Mouse (Mus musculus) liver, embryonic 16.5 days (tissue): ENCODE results near the gene Ldlr. TPM values are rescaled to one million over a fixed set of nuclear protein-coding genes. Genes with fewer than 3 reads are reported as not detected.

Experiments
- ATAC-seq: fragments of 200-750 bp; cut with Nextera tagmentation; 2 replicates; pipeline ENCODE4 v1.8.0; 2017; ENCODE audit warnings: low read depth, mild to moderate bottlenecking, moderate number of reproducible peaks, moderate library complexity
- H3K27ac ChIP-seq: fragments of 300-500 bp; sonication (generic); 2 replicates; pipeline ENCODE4 v1.5.1; 2014; ENCODE audit warnings: mild to moderate bottlenecking, low read length
- H3K27me3 ChIP-seq: fragments of 300-500 bp; sonication (generic); 2 replicates; pipeline ENCODE4 v1.6.1; 2014; ENCODE audit warnings: low read depth, low read length, mixed read lengths; ENCODE audit not compliant: control insufficient read depth, insufficient read depth
- H3K36me3 ChIP-seq: fragments of 300-500 bp; sonication (generic); 2 replicates; pipeline ENCODE4 v1.6.1; 2014; ENCODE audit warnings: mild to moderate bottlenecking; ENCODE audit not compliant: control insufficient read depth, insufficient read depth
- H3K4me1 ChIP-seq: fragments of 300-500 bp; sonication (generic); 2 replicates; pipeline ENCODE4 v1.6.1; 2014; ENCODE audit warnings: low read depth, low read length, mixed read lengths; ENCODE audit not compliant: control insufficient read depth
- H3K4me2 ChIP-seq: fragments of 300-500 bp; sonication (generic); 2 replicates; pipeline ENCODE4 v1.6.1; 2014; ENCODE audit warnings: low read depth, low read length, mixed read lengths
- H3K4me3 ChIP-seq: fragments of 300-500 bp; sonication (generic); 2 replicates; pipeline ENCODE4 v1.5.1; 2014; ENCODE audit warnings: low read depth, mild to moderate bottlenecking, low read length
- H3K9ac ChIP-seq: fragments of 300-500 bp; sonication (generic); 2 replicates; pipeline ENCODE4 v1.6.1; 2014; ENCODE audit warnings: low read depth, low read length
- H3K9me3 ChIP-seq: fragments of 300-500 bp; sonication (generic); replicated peaks from 2 replicates; pipeline ENCODE4 v1.6.1; 2016; ENCODE audit warnings: low read length; ENCODE audit not compliant: control insufficient read depth
- WGBS: fragments of 180-500 bp; shearing (Covaris S2); extraction: QIAGEN DNeasy Blood & Tissue Kit; methylation state at CpG from one replicate; pipeline ENCODE4 v1.1.7; 2014; ENCODE audit not compliant: insufficient replicate concordance; 5-methylcytosine and 5-hydroxymethylcytosine counted together
- polyA plus RNA-seq: library from polyadenylated mRNA; unstranded; fragments of >200 nt; fragmentation: Nextera tagmentation; extraction: Ambion mirVana; gene quantifications from 2 replicates; pipeline ENCODE4 v1.2.1, GENCODE M21; 2015

The Ldlr gene
- polyA plus RNA-seq, 1 experiment from 2014 or later: 29.3 TPM

DNA sequence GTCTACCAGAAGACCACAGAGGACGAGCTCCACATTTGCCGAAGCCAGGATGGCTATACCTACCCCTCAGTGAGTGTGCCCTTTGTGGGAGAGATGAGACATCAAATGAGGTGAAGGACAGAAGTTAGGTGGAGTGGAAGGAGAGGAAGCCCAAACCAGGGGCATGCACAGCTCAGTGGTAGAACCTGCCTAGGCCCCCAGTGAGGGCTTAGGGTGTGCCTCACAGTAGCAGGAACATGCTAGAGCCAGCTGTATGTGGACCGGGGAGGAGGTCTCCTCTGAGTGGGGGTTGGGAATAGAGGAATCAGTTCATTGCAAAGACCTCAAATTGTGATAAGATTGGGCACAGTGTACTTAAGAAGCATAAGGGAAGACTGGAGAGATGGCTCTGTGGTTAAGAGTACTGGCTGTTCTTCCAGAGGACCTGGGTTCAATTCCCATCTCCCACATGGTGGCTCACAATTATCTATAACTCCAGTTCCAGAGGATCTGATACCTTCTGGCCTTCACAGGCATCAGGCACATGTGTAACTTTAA, 24.0 kb downstream of the Ldlr start:
- Histone ChIP-seq H3K4me1 (no peaks in the 10 kb centered on the region), H3K4me2 (no peak overlapping the region), H3K9ac (no peak overlapping the region), H3K36me3 (peaks cover 21% of the 10 kb centered on the region), H3K4me3 (no peak overlapping the region), H3K27me3 (no peaks in the 10 kb centered on the region), H3K9me3 (no peaks in the 10 kb centered on the region), H3K27ac (no peak overlapping the region)
- ATAC-seq: no peak
- 73% methylated on average over 3 of the region's 3 CpGs for WGBS

DNA sequence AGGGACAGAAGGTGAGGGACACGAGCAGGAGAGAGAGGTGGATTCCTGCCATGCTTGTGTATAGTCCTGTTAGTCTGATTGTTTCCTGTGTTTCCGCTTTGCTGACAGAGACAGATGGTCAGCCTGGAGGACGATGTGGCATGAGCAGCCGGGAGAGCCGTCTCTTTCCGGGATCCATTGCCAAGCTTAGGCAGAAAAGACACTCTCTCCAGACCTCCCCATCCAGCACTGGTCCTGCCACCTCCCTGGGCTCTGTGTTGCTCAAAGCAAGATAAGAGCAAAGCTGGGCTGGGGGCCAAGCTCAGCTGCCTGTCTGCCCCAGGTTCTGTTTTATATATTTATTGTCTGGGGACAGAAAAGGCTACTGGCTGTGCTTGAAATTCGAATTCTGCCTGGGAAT, 24.8 kb downstream of the Ldlr start:
- ATAC-seq: peak; percentile 28; the same call in 1 of the 2 replicates
- no peak overlapping the region for H3K27ac ChIP-seq
- no peak overlapping the region for H3K4me2 ChIP-seq
- H3K4me1 ChIP-seq: no peaks in the 10 kb centered on the region
- no peaks in the 10 kb centered on the region for H3K9me3 ChIP-seq
- no peak overlapping the region for H3K9ac ChIP-seq
- 67% methylated on average over 7 of the region's 7 CpGs for WGBS
- H3K4me3 ChIP-seq: no peak overlapping the region
- no peaks in the 10 kb centered on the region for H3K27me3 ChIP-seq
- peaks cover 21% of the 10 kb centered on the region for H3K36me3 ChIP-seq

DNA sequence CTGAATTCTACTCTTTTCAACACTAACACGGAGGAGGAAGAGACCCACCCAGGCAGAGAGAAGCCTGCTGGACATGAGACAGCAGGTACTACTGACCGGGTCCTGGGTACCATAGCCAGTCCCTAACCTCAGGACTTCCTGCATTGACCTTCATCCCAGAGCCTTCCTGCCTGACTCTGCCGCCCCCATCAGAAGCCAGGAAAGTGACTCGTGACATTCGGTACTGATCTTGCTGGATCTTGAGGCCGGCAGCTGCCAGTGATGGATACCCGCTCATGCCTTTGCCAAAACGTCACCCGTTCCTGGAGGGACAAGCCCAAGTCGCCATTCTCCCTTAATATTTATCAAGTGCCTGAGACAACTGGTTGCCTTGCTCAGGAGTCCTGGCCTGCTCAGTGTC, 25.2 kb downstream of the Ldlr start:
- H3K4me3 ChIP-seq: no peak overlapping the region
- ATAC-seq: no peak
- H3K4me1 ChIP-seq: no peaks in the 10 kb centered on the region
- H3K36me3 ChIP-seq: peaks cover 21% of the 10 kb centered on the region
- no peak overlapping the region for H3K27ac ChIP-seq
- H3K9ac ChIP-seq: no peak overlapping the region
- no peaks in the 10 kb centered on the region for H3K9me3 ChIP-seq
- H3K27me3 ChIP-seq: no peaks in the 10 kb centered on the region
- WGBS: 69% methylated on average over 10 of the region's 10 CpGs
- H3K4me2 ChIP-seq: no peak overlapping the region

DNA sequence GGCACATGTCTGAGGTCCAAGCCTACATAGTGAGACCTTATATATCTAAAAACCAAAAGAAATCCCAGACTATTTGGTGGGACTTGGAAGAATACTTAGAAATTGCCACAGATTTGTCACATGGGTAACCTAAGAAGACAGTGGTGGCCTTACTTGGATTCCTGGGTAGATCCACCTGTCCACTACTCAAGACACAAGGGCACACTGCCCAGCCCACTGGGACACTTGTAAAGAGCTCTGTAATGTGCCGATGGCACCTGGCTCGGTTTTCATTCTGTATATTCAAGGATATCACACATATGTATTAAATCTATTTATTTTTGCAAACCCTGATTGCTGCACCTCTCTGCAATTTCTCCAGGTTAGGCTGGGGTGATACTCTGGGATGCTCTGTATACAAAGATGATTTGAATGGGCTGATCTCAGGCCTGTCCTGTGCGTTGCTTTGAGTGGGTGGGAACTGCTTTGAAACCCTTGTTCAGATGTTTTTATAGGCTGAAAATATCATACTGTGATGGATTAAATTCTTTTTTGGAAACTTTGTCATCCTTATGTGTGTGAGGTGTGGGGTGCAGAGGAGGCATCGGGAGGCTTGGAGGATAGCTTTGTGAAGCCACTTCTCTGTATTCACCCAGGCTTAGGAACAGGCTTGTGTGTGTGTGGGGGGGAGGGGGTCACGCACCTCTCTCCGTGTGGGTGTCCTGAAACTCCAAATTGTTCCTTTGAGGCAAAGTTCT, 26.3 kb downstream of the Ldlr start:
- 83% methylated on average over 6 of the region's 6 CpGs for WGBS
- H3K9me3 ChIP-seq: no peaks in the 10 kb centered on the region
- H3K4me3 ChIP-seq: no peak overlapping the region
- no peak overlapping the region for H3K9ac ChIP-seq
- no peak overlapping the region for H3K4me2 ChIP-seq
- H3K27me3 ChIP-seq: no peaks in the 10 kb centered on the region
- H3K4me1 ChIP-seq: no peaks in the 10 kb centered on the region
- H3K27ac ChIP-seq: no peak overlapping the region
- no peak for ATAC-seq
- peaks cover 22% of the 10 kb centered on the region for H3K36me3 ChIP-seq

DNA sequence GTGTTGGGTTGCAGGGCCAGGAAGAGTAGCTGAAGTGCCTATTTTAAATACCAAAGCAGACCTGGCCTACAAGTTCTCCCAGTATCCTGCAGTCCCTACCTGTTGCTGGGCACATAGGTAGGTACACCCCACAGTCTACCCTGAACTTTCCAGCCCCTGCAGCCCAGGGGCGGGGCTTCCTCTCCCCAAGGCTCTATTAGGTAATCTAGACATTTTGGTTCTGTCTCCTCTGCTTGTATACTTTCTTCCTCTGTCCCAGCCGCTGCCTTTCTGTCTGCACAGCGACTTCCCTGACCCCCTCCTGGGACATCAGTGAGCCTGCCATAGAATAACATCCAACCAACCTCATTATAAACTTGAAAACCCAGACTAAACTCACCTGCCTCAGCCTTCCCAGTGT, 27.1 kb downstream of the Ldlr start:
- Histone ChIP-seq H3K4me3 (no peak overlapping the region), H3K36me3 (peaks cover 21% of the 10 kb centered on the region), H3K4me1 (no peaks in the 10 kb centered on the region), H3K27me3 (no peaks in the 10 kb centered on the region), H3K9me3 (no peaks in the 10 kb centered on the region), H3K27ac (no peak overlapping the region), H3K4me2 (no peak overlapping the region), H3K9ac (no peak overlapping the region)
- no peak for ATAC-seq
- 67% methylated on average over 3 of the region's 3 CpGs for WGBS

DNA sequence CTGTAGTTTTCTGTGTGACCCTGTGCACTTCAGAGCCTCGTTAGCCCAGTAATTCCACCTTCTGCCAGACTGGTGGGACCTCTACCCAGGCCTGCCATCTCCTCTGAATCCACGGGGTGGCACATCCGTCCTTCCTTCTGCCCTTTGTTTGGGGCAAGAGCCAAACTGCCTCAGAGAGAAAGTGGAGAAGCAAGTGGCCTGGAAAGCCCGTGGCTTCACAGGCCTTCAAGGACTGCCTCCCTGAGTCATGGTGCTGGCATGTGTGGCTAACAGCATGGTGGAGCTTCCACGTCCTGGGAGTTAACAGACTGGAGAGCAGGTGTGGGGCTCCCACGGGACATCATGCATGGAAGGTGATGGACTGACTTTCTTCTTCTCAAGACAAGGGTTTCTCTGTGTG, 28.1 kb downstream of the Ldlr start:
- Histone ChIP-seq H3K4me1 (no peaks in the 10 kb centered on the region), H3K4me2 (no peak overlapping the region), H3K36me3 (peaks cover 21% of the 10 kb centered on the region), H3K4me3 (no peak overlapping the region), H3K27ac (no peak overlapping the region), H3K9me3 (no peaks in the 10 kb centered on the region), H3K27me3 (no peaks in the 10 kb centered on the region), H3K9ac (no peak overlapping the region)
- ATAC-seq: no peak
- 61% methylated on average over 6 of the region's 6 CpGs for WGBS

DNA sequence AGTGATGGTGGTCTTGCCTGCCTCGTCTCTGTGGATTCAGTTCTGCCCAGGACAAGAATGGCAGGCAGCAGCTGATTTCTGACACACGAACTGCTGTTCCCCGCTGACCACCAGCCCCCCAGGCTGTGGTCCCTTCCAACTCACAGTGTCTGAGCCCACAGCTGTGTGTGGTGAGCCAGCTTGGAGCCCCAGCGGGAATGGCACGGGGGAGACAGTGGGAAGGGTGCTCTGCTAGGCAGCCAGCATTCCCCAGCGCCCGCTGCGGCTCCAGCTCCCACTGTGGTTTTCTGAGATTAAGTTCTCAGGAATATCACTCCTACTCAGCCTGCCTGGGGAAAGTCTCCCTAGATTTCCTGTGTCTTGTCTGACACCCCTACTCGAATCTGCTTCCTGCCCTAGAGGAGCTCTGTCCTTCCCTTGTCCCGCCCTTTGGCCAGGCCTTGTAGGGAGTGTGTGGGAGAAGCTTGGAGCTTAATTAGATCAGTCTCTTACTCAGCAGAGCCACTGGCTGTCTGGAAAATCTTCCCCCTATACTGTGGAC, 29.0 kb downstream of the Ldlr start:
- Histone ChIP-seq H3K9ac (no peak overlapping the region), H3K4me3 (no peak overlapping the region), H3K27me3 (no peaks in the 10 kb centered on the region), H3K4me2 (no peak overlapping the region), H3K36me3 (peaks cover 22% of the 10 kb centered on the region), H3K27ac (no peak overlapping the region), H3K9me3 (no peaks in the 10 kb centered on the region), H3K4me1 (no peaks in the 10 kb centered on the region)
- peak; percentile 19 for ATAC-seq
- WGBS: 50% methylated on average over 10 of the region's 10 CpGs

DNA sequence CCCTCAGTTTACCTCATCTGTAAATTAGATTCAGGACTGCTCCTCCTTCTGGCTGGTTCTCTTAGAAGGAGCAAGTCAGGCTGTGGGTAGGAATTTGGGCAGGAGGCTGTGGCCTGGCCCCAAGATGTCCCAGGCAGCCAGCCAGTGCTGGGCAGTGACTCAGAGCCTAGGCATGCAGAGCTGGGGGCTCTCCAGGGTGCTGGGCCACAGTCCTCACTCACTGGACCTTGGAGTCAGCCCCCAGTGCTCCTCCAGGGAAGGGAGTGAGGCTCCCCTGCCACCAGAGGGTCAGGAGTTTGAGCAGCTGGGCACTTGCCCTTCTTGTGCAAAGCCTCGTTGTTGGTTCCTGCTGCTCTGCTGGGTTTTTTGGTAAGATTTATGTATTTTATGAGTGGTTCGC, 30.7 kb downstream of the Ldlr start:
- Histone ChIP-seq H3K9me3 (no peaks in the 10 kb centered on the region), H3K9ac (no peak overlapping the region), H3K4me3 (no peak overlapping the region), H3K36me3 (peaks cover 18% of the 10 kb centered on the region), H3K4me1 (peaks cover 10% of the 10 kb centered on the region), H3K27ac (no peak overlapping the region), H3K27me3 (no peaks in the 10 kb centered on the region), H3K4me2 (no peak overlapping the region)
- ATAC-seq: no peak
- WGBS: 76% methylated on average over 2 of the region's 2 CpGs

DNA sequence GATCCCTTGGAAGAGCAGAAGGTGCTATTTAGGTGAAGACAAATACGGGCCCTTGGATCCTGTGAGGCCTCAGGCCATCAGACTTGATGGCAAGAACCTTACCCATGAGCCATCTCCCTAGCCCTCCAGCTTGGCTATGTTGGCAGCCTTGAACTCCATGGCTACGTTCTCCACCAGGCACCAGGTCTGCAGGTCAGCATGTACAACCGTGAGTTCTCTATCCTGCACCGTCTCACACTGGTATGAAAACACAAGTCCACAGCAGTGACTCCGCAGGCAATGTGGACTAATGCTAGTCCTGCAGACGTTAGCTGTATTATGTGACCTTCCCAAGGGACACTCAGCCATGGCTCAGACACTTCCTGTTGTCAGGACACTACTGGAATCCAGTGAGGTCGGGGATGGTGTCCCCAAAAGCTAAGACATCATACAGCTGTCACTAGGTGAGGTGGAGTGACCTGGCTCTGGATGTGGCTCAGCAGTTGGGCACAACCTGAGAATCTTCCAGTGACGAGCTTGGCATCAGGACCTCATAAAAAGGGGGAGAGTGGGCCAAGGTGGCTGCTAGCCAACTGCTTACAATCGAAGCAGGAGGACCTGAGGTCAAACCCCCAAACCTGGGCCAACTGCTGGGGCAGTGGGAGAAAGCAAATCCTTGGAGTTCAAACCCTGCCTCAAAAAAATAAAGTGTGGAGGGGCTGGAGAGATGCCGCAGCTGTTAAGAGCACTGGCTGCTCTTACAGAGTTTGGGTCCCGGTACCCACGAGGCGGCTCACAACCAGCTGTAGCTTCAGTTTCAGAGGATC, 31.4 kb downstream of the Ldlr start:
- no peak overlapping the region for H3K27ac ChIP-seq

More for the DNA sequence above, 31.4 kb downstream of the Ldlr start:
- H3K36me3 ChIP-seq: peaks cover 18% of the 10 kb centered on the region
- peaks cover 14% of the 10 kb centered on the region for H3K4me1 ChIP-seq
- 79% methylated on average over 13 of the region's 13 CpGs for WGBS
- ATAC-seq: no peak
- H3K4me2 ChIP-seq: no peak overlapping the region
- H3K9ac ChIP-seq: no peak overlapping the region
- no peaks in the 10 kb centered on the region for H3K9me3 ChIP-seq
- no peak overlapping the region for H3K4me3 ChIP-seq
- no peaks in the 10 kb centered on the region for H3K27me3 ChIP-seq
